Mouse (Mus musculus) gastrocnemius, postnatal 36 days (tissue): ENCODE measurements around the gene Trim41. TPM values are rescaled to one million over a fixed set of nuclear protein-coding genes. Genes with fewer than 3 reads are reported as not detected.
A peak's percentile ranks its signal among the peaks of the same experiment; 100 is the strongest.

ENCODE experiments used
- DNase-seq, 2 experiments: peaks; one replicate each; pipeline ENCODE4 v3.0.0; 2022
- intact Hi-C: fragments of 180-260 bp; cut with DNase I; formaldehyde crosslinking; loops from one replicate; pipeline ENCODE4 v1.15.1; 2025
- total RNA-seq, 2 experiments: library from RNA; stranded (reverse); gene quantifications; 2 replicates each; pipeline ENCODE4 v1.2.3; 2021

Trim41 gene
- total RNA-seq, 2 experiments from 2014 or later, result 17.2 to 22.6 TPM

DNA sequence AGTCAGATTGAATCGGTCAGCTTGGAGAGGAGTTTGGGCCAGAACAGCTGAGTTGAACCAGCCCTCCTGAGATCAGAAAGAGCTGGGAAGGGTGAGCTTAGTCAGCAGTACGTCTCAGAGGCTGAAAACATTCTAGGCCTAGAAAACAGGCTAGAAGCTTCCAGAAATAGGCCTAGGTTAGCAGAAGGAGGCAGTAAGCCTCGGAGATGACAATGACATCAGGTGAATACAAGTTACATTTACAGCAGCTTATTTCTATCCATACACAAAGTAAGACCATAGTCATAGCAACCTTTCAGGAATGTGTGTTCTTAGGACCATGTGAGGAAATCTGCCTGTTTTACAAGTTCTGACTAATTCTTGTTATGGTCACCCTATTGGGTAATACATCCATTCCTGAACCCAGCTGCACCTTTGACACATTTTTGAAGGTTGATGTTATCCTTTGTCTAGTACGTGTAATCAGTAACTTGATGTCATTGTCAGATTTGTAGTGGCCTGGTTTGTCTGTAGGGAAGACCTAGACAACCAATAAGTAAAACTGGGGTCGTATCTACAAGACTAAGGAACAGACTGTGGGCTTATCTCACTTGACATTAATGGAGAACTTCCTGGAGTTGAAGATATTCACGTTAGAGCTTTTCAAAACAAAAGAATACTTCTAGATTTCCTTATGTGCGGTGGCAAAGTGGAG is 2.6 kb upstream of the Trim41 start:
- DNase-seq, result no peak
- intact Hi-C loops, result loop anchor here (2.0 kb wide), 1 partner anchor 17 kb away; no protein-coding TSS in a partner anchor

DNA sequence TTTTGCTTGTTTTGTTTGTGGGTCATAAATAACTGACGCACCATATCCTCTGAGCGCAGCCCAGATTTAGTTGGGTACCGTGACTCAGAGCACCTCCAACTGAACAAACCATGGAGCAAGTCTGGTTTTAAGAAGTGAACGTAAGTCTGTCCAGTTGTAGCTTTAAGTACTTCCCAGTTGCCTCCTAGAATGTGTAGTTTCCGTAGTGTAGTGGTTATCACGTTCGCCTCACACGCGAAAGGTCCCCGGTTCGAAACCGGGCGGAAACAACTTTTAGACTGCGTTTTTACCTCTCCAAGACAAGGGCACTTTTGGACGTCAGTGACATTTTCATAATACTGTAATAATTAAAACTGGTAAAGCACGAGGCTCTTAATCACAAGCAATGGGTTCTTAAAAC is 1.2 kb upstream of the Trim41 start:
- intact Hi-C loops, result loop anchor here (1.0 to 2.0 kb wide), 2 partner anchors 18 to 38 kb away; no protein-coding TSS in a partner anchor
- DNase-seq, result peak; percentile 75 to 78

DNA sequence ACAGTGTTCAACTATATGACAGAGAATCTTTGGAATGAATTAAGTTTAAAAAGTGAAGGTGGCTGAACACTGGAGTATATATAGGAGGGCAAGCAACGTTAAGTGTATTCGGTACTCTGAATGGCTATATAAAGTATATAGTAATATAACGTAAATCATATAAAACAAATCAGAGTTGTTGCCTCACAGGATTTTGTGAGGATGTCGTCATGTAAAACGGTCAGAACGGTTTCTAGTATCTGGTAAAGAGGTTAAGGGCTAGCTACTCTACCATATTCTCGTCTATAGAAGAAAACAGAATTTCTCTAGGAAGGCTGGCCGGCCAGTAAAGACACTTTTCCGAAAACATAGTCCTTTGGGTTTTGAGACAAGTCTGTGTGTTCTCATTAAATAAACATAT is 641 bp upstream of the Trim41 start:
- intact Hi-C loops, result loop anchor here (1.0 to 2.0 kb wide), 3 partner anchors 17 to 39 kb away; partner anchors contain the start of gene Rack1
- no peak for DNase-seq

DNA sequence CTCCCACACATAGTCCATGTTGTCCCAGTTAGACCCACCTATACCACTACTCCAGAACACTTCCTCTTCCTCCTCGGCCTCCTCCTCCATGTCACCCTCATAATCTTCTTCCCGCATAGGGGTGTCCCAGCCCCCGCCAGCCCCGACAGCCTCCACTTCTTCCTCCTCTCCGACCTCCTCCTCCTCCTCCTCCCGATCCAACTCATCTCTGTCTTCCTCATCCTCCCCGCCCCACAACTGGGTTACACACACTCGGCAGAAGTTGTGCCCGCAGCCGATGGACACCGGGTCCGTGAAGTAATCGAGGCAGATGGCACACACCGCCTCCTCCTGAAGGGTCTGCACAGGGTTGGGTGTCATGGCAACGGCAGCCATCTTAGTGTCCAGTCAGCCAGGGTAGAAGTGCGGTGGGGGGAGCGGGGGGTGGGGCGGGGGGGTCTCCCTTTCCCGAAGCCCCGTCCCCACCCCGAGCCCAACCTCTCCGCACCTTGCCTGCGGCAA is 822 bp downstream of the Trim41 start:
- DNase-seq, result peak in 1 of 2 experiments; percentile 25
- intact Hi-C loops, result loop anchor here (2.0 kb wide), 1 partner anchor 16 kb away; the partner anchor contains the start of gene Rack1

DNA sequence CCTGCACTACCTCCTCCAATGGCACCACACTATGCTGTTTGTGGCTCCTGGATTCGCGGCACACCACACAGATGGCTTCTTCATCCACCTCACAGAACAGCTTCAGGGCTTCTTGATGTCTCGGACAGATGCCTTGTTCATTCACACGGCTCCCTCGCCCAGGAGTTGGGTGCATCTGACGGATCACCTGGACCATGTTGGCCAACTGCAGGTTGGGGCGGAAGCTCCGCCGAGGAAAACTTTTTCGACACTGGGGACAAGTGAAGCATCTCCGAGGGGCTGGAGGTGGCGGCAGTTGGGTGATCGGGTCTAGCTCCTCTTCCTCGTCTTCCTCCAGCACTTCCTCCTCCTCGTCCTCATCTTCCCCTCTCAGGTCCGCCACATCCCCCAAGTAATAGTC is 1.3 kb downstream of the Trim41 start:
- DNase-seq, result no peak
- intact Hi-C loops, result loop anchor here (2.0 kb wide), 1 partner anchor 15 kb away; the partner anchor contains the start of gene Rack1

DNA sequence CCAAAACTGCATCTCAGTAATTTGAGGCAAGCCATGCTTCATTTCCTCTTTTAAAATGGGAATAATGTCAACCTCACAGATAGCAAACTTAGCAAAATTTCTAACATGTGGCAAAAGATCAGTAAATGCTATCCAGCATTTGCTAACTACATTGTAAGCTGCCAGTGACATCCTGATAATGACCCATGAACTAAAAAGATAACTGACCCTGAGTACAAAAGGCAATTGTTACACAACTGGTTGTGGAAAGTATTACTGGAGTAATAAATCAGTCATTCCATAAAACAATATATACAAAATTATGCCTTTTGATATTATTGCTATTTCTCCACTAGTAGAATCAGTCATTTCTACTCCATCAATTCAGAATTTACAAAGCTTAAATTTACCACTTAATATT is 3.4 kb downstream of the Trim41 start:
- no peak for DNase-seq
- intact Hi-C loops, result no loop called here

DNA sequence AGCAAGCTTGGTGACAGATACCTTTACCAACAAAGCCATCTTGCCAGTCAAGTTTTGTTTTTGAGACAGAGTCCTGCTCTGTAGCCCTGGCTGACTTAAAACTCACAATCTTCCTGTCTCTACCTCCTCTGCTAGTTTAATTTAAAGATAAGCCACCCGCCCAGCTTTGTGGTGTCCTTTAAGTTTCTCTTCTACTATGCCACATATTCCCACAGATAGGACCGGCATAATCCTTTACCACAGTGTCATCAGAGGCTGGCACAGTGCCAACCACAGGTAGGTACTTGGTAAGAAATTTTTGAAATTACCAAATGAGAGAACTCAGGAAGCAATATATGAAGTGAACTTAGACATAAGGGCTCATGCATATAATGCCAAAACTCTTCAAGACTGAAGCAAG is 7.0 kb downstream of the Trim41 start:
- DNase-seq, result no peak
- intact Hi-C loops, result no loop called here

DNA sequence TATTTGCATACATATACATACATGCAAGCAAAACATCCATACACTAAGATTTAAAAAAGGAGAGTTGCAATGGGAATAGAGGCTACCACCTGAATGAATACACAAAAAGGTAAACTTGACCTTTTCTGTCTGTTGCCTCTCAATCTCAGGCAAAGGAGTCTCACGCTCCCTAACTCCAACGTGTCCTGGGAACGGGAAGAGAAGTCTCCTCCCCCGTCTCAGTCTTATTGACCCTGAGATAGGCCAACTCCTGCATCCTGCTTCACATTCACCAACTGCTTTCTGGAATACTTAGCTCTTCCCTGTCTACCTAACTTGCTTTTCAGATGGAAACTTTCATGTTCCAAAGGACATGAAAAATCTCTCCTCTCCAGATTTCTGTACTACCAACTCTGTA is 7.7 kb downstream of the Trim41 start:
- intact Hi-C loops, result no loop called here
- no peak for DNase-seq

DNA sequence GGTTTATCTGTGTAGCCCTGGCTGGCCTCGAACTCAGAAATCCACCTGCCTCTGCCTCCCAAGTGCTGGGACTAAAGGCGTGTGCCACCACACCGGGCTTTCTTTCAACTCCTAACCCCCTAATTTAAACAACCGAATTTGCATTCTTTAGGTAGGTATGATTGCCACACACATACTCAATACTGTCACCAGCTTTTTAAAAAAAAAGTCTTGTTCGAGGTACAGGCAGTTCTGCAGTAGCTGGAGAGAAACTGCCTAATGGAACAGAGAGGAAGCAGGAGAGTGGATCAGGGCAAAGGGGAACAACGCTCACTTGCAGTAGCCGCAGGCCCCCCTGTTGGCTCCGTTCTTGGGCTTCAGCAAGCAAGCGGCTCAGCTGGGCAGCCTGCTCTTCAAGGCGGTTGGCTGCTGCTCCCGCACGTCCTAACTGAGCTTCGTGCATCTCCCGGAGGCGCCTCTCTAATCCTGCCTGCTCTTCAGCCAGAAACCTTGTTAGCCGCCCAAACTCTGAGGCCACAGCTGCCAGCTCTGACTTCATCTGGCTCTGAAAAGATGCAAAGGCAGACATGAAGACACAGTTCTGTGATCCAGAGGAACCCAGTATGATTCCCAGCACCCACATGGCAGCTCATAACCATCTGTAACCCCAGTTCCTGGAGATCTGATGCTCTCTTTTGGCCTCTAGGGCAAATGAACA is 8.3 kb downstream of the Trim41 start:
- peak; percentile 23 to 28 for DNase-seq
- intact Hi-C loops, result no loop called here

DNA sequence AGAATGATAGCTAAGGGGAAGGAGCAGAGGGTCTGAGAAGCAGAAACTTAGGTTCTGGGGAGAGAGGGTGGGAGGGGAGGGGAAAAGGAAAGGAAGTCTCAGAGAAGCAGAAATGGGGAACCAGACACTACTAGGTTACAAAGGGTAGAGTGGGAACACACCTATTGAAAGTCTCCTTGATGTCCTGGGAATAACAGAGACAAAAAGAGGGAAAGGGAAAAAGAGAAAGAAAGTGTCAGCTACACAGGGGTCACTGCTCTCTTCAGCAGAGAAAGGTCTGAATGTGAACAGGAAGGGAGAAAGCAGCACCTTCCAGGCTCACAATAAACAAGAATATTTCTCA is 8.9 kb downstream of the Trim41 start:
- no peak for DNase-seq
- intact Hi-C loops, result no loop called here

DNA sequence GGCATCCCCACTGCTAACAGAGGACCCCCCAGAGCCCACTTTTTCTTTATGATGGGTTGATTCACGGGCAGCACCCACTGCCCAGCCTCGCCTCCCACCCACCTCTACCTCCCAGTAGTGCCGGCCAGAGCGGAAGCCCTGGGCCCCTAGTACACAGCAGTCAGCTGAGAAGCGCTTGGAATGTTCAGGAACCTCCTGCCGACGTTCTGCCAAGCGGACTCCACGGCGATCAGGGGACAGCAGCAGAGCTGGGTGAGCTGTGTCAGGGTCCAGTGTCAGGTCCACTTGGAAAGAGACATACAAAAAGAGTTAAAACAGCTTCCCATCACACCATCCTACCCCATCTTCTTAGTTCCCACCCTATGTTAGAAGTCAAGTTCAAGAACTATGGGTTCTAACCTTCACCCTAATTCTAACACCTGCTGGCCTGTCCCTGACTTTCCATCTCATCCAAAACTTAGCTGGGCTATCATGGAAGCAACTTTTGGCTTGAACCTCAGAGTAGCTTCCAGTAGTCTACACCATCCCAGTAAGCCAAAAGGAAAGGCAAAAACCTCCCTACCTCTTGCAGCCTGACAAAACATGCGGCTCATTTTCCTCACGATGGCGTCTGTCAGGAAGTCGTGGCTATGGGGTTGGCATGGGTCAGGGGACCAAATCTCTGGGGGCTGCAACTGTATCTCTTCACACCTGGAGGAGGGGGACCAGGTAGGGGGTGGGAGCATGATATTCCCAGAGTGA is 9.4 kb downstream of the Trim41 start:
- no peak for DNase-seq
- intact Hi-C loops, result no loop called here

DNA sequence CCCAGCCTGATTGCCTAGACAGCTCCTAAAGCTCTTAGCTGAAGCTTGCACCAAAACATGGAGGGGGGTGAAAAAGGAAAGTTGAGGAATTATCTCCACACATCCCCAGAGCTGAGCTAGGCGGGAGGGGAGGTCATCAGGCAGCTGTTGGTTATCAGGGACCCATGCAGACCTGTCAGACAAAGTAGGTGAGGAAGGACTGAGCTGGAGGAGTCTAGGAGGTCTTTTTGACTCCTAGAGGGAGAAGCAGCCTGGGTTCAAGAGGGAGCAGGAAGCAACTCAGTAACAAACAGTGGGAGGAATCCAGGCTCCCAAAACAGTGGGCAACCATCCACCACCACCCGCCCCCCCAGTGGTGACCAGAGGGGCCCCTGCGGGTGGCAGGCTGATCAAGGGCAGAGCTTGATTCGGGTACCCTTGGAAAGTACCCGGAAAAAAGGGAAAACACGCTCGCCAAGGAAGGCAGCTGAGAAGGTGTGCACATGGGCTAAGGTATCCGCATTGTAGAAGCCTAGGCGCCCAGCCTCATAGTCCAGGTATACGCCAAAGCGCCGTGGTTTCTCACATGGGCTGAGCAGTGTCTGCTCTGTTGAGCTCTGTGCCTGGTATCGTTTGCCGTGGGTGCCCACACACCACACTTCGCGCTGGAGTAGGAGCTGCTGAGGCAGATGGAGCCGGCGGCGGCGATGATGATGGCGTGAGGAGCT is 10.1 kb downstream of the Trim41 start:
- intact Hi-C loops, result no loop called here
- DNase-seq, result no peak

DNA sequence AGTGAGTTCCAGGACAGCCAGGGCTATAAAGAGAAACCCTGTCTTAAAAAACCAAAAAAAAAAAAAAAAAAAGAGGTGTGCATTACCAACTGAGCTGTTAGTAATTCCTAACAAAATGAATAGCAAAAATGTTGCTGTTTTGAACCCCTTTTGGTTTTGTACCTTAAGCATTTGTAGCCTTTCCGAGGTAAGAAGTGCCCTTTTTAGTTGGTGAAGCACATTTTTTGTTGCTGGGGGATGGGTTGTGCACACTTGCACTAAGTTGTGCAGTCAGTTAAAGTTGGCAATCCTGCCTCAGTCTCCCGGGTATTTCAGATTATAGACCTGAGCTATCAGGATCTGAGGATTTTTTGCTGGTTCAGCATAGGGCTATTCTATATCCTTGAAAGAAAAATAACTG is 12.2 kb downstream of the Trim41 start:
- intact Hi-C loops, result no loop called here
- DNase-seq, result no peak

DNA sequence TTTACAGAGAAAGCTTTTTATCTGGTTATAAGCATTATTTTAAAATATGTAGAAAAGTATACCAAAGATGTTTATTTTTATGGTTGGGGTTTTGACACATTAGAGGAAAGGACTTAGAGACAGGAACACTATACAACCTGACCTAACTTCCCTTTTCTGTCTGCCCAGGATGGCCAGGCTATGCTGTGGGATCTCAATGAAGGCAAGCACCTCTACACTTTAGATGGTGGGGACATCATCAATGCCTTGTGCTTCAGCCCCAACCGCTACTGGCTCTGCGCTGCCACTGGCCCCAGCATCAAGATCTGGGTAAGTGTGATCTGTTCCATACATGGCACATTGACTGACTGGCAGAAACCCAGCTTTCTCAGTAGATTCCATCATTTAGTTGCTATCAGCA is 13.2 kb downstream of the Trim41 start:
- intact Hi-C loops, result no loop called here
- no peak for DNase-seq

DNA sequence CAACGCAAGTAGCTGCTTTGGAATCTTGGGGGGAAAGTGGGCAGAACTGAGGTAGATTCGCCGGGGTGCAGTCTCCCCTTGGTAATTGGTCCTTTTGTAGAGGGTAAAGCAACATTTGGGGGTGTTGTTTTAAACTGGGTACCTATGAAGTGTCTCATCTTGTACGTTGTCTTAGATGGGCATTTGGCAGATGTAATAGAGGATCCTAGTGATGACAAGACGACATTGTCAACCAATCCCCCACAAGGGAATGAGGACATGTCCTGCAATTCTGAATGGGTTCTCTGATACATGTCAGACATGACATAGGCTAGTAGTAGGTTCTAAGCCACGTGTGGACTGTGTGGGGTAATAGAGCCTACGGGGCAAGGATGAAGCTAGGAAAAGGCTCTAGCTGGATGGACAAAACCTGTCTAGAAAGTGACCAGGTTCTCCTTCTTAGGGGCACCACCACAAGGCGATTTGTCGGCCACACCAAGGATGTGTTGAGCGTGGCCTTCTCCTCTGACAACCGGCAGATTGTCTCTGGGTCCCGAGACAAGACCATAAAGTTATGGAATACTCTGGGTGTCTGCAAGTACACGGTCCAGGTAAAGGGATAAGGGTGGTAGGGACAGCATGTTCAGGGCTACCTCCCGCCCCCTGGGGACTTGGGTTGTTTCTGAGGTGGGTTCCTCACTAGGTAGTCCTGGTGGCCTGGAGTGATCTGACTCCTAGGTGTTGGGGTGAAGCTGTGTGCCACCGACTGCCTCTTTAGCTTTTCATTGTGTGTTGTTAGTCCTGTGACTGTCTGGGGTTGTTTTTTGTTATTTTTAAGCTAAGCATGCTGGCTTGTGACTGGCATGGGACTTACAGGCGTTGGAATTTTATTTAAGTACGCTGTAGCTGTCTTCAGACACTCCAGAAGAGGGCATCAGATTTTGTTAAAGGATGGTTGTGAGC is 15.1 kb downstream of the Trim41 start:
- intact Hi-C loops, result loop anchor here (2.0 kb wide), 1 partner anchor 15 kb away; the partner anchor contains the start of gene Trim41
- DNase-seq, result no peak

DNA sequence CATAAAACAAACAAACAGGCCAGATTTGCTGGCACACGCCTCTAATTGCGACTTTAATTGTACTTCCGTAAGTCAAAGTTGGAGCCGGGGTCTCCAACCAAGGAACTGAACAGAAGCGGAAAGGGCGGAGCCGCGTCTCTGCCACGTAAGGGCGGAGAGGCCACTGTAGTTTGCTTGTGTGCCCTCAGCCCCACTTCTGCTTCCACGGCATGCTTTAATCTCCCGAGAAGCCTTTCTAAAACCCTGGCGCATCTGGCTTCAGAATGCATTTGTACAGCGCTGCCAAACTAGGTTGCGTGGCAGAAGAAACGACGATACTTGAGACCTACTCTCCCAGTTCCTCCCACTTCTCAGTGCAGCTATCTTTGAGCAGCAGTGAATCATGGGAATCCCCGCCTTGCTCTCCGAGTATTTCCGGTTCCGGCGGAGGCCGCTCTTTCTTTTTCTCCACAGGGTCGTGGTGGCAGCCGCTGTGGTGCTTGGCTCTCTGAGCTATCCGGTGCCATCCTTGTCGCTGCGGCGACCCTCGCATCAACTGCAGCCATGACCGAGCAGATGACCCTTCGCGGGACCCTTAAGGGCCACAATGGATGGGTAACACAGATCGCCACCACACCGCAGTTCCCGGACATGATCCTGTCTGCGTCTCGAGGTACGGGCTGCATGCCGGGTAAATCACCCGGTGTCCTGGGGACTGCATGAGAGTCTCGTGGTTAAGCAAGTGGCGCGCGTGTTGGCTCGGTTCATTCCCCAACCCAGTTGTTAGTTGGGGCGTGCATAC is 17.0 kb downstream of the Trim41 start, which contains the start of gene Rack1:
TSS of gene Rack1 (plus strand) at position 412 of the 781 bp plus-strand sequence.
- intact Hi-C loops, result loop anchor here (2.0 to 10.0 kb wide), 2 partner anchors 17 to 445 kb away; partner anchors contain the start of genes Mgat1 and Trim41
- peak; percentile 80 to 86 for DNase-seq

DNA sequence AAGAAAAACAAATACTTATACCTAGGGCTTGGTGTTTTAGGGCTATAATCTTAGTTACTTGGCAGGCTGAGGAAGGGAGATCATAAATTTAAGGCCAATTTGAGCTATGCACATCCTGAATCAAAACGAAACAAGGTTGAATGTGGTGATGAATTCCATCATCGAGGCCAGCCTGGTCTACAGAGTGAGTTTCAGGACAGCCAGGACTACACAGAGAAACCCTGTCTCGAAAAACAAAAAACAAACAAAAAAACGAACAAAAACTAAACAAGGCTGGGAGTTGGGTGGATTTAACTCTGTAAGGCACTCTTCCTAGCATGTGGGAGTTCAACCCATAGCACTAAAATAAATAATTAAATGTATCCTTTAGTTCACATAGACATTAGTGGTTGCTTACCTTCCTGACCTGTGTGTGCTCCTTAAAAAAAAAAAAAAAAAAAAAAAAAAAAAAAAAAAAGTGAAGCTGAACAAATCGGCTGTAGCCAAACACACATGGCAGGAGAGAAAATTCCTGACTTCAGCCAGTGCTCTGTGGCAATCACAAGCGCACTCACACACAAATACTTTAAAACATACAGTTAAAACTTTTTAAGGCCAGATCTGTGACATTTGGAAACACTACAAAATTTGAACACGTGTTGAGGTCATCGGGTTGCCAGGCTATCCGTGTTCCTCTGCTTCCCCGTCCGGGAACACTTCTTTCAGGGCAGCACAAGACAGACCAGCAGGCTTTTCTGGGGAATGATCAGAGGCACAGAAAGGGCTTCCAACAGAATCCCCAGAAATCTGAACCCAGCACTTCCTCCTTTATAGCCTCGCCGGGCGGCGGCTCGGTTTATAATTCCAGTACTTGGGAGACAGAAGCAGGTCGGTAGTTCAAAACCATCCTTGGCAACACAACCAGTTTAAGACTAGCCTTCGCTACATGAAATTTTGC is 17.9 kb downstream of the Trim41 start:
- no peak for DNase-seq
- intact Hi-C loops, result loop anchor here (10.0 kb wide), 1 partner anchor 446 kb away; the partner anchor contains the start of gene Mgat1
